Mouse (Mus musculus) kidney, postnatal 14 days (tissue): ENCODE results near the gene Atg5.
"Not testable (repeated sequence)": the region's sequence is repeated elsewhere in the genome, so short reads cannot be mapped to it uniquely, and the experiment has no call there.

Source experiments
- DNase-seq: peaks from one replicate; pipeline ENCODE4 v3.0.0; 2022; ENCODE audit warnings: mixed read lengths

Gene Atg5

DNA sequence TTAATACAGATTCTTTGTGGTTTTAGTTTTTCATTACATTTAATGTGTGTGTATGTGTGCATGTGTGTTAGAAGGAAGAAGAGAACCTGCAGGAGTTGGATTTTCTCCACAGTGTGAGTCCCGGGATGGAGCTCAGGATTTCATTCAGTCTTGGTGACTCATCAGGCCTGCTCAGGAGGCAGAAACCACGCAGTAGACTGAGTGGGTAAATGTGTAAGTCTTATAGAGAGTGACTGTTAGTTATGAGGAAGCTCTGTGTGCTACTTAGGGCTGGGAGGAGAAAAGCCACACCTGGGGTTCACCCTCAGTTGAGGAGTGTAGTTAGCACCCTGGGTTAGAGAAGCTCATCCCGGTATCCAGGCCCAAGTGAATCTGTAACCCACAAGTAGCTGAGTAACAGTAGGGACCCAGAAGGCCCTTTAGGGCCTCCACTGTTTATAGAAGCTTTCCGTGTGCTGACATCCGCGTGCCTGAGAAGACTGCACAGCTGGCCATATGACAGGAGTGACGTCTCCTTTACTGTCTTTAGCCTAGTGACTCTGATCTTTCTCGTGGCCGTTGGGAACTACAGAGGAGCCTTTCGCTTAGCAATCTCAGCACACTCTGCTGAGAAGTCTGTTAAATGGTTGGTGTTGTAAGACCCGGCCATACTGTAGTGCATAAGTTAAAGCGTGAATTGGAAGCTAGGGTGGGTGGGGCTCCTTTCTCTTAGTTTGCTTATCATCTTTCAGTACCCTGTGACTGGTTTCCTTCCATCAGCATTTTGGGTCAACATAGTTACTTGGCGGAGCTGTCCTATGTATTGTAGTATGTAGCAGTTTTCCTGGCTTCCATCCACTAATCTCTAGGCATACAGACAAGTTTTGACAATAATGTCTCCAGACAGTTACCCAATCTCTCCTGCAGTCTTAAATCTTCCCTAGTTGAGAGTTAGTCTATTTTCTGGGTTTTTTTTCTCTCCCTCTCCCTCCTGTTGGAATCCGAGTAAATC, 48.4 kb downstream of the Atg5 start:
- DNase-seq, result no peak

DNA sequence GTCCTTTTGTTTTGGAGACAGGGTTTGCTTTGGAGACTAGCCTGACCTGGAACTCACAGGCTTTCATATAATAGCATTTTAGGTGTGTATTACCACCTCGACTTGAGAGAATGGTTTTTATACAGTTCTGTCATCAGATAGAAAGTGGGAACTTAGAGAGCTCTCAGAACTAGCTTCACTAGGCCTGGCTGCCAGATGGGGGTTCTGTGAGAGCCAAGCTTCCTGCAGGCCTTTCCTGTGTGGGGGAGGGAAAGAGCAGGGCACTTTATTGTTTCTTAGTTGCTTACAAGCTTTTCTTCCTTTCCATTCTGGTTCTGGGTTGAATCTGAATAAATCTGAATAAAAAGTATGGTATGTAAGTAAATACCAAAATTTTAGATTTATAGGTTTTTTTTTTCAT, 54.0 kb downstream of the Atg5 start:
- peak; percentile 36 for DNase-seq

DNA sequence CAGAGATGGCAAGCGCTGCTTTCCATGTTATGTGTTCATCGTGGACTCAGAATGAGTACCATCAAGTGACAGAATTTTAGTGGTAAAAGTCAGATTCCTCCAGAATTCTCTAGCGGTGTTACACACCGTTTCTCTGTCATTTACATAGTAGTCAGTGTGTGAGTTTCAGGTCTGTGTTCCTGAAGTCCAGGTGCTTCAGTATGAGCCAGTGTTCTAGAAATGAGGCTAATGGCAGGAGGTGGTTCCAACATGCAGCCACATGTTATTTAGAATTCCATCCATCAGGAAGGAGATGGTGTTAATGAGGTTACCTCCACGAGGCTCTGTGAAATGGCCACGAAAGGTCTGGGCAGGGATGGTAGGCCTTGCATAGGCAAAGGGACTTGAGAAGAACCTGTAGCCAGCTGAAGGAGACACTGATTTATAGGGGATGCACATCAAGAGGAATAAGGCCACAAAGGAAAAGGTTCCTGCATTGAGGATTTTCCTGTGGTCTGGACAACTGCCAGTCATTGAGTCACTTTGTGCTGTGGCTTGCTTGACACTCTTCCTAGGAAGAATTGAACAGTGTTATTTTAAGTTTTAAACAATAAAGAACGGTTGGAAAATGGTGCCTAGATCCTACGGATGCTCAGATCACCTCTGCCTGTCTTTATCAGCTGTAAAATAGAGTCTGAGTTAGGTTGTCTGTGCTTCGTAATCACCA, 55.1 kb downstream of the Atg5 start:
- DNase-seq, result peak; percentile 13

DNA sequence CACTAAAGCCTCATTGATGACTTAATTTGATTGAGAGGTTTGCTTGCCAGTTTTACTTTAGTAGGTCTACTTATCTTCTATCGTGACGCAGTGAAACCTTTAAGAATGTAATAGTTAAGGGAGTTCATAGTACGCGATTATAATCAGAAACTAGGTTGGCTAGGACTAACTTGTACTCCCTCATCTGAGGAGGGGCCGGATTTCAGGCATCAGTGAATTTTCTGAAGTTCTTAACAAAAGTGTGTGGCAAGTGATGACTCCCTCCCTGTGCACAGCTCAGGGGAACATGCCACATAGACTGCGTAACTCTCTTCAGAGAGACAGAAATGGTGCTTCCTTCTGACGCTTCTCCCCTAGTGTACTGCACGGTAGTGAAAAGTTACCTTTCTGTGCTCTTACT, 55.7 kb downstream of the Atg5 start:
- no peak for DNase-seq

DNA sequence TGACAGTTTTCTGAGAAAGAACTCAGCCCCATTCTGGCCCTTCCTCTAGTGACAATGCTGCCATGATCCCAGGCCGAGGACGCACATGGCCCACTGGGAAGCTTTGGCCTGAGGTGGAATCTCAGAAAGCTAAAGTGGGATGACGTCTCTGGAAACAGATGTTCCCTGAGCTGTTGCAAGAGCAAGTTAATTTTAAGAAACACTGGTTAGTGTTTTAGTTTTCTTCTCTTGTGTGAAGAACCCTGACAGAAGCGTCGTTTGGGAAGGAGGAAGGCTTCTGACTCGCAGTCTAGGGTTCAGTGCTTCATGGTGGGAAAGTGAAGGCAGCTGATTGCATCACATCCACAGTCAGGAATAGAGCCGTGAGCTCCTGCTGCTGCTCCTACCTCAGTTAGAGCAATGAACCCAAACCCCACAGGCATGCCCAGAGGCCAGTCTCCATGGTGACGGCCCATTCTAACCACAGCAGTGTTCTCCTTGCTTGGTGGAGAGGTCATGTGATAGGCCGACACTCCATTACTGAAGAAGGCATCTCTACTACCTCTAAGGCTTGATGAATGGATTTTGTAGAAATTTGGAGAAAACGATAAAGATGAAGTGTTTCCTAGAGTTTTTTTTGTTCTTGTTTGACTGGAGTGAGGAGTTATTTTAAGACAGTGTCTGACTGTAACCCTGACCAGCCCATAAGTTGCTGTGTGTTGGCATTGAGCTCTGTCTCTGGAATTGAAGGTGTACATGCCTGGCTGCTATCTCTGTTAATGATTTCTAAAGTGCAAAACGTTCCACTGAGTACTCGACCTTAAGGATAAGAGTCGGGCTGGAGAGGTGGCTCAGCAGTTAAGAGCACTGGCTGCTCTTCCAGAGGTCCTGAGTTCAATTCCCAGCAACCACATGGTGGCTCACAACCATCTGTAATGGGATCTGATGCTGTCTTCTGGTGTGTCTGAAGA, 57.7 kb downstream of the Atg5 start:
- DNase-seq, result peak; percentile 7

DNA sequence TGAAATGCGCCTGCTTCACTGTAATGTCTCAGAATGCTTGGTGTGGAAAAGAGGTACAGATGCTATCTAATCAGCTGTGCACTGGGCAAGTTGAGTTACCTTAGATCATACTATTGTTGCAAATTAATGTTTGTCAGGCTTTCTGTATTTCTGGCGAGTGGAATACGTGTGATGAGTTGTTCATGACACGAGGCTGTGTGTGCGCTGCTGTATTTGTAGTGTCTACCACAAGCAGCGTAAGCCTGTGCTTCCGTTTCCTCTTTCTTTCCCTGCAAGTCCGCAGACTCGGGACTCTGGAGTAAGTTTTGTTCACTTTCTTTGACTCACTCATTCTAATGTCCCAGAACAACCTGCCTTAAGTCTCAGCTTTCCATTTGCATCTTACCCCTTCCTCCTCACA, 58.9 kb downstream of the Atg5 start:
- DNase-seq, result no peak

DNA sequence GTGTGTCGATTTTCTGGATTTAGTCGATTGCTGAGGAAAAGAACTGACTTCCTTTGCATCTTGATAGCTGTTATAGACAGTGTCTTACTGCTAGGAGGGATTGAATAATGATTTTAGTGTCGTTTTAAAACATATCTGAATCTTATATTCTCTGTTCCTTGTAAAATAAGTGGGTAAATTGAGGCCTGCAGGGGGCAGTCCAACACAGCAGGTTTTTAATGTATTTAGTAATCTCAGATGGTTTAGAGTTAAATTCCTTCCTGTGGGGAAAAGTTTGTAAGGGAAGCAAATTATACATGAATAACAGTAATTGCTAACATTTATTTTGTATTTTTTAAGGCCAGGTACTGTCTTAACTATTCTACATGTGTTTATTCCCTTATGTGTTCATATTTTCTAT, 60.2 kb downstream of the Atg5 start:
- DNase-seq, result peak; percentile 51

DNA sequence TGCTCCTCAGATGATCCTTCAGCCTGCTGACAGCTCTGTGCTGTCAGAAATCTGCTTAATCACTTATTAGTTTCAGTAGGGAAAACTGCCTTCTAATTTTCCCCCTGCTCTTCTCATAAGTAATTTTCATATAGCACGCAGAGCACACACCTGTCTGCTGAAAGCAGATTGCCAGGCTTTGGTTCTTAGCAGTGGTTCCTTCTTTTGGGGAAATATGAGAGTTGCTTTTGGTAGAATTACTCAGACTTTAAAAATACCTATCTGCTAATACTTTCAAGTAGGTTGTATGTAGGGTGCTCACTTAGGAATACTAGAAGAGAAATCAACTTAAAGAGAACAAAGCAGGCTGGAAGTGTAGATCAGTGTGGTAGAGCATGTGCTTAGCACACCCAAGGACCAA, 62.6 kb downstream of the Atg5 start:
- DNase-seq, result no peak

DNA sequence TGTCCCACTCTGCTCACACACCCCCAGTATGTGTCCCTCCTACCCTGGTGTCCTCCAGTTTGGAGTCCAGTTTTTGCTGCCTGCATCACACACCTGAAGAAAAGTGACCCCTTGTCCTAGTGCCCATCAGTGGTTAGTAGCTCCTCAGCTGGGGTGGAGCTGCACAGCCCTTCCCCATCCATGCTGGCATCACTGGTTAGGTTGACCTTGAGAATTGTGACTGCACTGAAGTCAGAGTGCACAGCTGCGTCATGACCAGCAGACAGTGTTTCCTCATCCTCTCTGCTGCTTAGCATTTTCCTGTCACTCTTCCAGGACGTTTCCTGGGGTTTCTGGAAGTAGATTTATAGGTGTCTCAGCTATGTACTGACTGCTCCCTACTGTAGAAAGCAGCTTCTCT, 63.3 kb downstream of the Atg5 start:
- peak; percentile 5 for DNase-seq

DNA sequence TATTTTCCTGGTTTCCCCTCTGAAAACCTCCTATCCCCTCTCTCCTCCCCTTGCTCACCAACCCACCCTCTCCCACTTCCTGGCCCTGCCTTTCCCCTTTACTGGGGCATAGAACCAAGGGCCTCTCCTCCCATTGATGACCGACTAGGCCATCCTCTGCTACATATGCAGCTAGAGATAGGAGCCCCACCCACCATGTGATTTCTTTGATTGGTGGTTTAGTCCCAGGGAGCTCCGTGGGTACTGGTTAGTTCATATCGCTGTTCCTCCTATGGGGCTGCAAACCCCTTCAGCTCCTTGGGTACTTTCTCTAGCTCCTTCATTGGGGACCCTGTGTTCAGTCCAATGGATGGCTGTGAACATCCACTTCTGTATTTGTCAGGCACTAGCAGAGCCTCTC, 64.5 kb downstream of the Atg5 start:
- DNase-seq, result not testable (repeated sequence)

DNA sequence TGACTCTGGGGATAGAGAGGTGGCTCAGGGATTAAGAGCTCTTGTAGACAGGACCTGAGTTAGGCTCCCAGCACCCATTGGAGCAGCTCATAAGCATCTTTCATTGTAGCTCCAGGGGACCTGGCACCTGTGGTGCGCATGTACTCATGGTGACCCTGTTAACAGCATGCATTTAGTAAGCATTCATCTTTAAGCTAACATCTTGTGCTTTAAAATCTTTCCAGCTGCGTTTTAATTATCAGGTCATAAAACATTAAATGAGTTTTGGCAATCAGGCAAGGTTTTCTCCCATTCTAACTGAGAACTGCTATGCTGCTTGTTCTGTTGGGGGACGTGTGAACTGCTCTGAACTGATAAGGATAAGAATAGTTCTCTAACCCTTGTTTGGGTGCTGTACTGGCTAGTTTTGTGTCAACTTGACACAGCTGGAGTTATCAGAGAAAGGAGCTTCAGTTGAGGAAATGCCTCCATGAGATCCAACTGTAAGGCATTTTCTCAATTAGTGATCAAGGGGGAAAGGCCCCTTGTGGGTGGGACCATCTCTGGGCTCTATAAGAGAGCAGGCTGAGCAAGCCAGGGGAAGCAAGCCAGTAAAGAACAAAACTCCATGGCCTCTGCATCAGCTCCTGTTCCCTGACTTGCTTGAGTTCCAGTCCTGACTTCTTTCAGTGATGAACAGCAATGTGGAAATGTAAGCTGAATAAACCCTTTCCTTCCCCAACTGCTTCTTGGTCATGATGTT, 68.7 kb downstream of the Atg5 start:
- not testable (repeated sequence) for DNase-seq

DNA sequence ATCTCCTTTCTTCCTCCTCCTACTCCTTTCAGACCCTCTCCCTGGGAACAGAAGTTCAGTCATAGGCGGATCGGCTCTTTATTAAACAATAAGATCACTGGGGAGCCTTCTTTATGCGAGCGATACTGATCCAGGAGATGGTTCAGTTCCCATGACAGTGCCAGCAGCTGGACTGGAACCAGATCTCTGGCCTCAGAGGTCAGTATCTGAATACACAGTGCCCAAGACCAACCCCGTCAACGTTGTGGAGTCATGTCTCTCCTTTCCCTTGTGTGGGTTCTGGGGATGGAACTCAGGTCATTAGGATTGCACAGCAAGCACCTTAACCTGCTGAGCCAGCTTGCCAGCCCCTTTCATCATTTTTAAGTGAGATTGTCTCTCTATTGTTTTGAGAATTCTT, 70.4 kb downstream of the Atg5 start:
- DNase-seq, result no peak

DNA sequence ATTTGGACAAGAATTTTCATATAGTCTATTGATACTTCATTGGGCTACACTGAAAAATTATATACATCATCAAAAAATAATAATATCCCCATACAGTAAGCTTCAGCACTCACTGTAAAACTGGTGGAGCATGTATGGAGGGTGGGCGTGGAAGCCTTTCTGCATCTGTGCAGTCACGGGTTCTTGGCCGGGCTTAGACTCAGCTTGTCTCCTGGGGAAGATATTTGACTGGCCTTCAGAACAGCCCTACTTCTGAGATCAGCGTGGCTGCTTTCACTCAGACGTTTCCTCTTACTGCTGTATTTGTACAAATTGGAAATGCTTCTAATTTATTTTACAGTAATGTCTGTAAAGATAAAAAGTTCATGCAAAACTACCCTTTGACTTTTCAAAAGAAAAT, 71.2 kb downstream of the Atg5 start:
- DNase-seq, result no peak

DNA sequence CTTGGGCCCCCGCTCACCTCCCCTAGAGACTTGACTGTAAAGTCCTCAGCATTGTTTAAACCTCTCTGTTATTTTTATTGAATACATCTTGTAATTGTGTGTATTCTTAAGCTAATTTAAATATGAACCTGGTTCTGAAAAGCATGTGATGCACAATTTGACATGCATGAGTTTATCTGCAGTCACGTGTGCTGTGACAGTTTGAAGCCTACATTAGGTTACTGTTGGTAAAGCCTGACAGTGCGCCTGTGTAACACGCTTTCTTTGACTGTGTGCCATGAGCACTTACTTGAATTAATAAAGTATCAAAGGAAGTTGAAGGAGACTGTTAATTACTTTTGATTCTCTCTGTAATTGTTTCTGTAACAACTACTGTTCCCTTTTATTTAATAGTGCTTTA, 72.8 kb downstream of the Atg5 start:
- DNase-seq, result no peak

DNA sequence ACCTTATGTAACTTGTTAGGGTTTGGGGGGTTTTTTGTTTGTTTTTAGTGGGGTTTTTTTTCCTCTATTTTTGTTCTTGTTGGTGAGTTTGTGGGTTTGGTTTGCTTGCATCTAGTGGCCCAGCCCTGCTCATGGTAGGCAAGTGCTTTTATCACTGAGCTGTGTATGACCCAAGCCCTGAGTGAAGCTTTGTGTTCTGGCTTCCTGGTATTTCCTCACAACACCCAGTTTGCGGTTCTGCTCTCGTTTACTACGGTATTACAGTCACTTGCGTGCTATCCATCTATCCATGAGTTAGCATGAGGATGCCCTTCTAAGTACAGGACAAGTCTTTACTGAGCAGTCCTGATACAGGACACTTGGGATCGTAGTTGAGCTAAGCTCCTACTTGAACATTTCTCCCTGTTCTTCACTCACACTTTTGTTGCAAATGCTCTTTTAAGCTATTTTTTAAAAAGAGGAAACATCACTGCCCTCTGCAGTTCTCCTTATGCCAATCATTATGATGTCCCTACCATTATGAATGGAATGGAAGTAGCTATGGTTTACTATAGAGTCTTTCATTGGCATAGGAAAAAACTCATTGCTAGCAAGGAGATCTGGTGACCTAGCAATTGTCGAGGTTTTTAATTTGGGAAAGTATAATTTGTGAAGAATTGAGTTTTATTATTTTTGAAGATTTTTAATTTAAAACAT, 73.8 kb downstream of the Atg5 start:
- DNase-seq, result no peak

DNA sequence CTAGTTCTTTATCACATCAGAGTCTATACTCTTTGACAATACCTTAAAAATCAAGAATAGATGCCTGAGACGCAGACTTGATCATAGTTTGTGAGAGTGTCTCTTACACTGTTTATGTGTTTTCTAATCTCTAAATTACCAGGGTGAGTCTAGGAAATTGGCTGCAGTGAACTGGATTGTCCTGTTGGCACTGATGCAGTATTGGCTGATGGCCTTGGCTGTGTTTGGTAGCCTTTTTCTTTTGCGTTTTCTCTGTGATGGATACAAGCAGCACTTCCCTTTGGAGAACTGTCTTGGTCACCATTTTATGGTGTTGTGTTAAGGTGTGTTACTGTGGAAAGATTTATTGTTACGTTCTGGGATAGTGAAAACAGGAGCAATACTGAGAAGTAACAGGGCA, 75.2 kb downstream of the Atg5 start:
- no peak for DNase-seq

DNA sequence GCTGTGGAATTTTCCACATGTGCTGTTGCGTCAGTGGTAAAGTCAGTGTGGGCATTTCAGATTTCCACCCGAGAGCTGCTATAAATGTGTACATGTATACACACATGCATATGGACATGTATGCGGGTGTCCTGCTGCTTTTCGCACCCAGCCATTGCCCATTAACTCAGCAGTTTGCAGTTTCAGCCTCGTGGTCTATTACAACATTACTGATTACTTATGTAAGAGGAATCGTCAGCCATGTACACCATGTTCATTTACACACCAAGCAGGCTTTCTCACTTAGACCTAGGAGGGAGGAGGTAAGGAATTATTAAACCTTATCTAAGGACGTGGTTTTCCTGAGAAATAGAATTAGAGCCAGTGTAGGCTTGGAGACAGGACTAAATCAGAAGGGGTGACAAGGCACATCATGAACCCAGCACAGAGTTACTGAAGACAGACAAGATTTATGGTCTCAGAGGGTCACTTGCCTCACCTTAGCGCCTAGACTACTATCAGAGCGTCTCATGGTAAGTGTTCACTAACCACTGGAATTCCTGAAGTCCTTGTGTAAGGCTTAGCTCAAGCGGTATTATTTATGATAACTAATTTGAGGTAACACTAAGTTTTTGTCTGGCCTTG, 79.5 kb downstream of the Atg5 start:
- DNase-seq, result no peak

DNA sequence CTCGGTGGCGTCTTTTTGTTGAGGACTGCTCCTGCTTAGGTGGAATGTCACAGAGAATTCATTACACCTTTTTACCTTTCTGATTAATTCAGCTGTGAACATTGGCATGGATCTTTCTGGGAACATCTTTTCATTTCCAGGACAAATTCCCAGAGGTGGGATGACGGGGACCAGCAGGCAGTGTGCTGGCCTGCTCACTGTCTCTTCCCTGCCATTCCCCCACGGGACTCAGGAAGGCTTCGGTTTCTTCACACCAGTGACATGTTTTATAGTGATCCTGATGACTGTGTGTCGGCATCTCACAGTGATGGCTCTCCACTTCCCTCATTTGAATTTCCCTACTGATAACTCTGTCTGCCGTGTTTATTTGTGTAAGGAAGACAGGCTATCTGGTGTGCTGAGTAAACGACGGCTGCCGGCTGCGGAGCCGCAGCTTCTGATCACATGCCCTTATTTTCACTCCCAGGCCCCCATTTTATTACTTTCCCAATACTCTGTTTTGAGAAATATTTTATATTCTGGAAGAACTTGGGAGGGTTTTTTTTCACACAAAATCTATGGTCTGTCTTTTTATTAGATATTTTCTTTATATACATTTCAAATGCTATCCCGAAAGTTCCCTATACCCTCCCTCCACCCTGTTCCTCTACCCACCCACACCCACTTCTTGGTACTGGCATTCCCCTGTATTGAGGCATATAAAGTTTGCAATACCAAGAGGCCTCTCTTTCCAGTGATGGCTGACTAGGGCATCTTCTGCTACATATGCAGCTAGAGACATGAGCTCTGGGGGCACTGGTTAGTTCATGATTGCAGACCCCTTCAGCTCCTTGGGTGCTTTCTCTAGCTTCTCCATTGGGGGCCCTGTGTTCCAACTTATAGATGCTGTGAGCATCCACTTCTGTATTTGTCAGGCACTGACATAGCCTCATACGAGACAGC, 80.6 kb downstream of the Atg5 start:
- no peak for DNase-seq

DNA sequence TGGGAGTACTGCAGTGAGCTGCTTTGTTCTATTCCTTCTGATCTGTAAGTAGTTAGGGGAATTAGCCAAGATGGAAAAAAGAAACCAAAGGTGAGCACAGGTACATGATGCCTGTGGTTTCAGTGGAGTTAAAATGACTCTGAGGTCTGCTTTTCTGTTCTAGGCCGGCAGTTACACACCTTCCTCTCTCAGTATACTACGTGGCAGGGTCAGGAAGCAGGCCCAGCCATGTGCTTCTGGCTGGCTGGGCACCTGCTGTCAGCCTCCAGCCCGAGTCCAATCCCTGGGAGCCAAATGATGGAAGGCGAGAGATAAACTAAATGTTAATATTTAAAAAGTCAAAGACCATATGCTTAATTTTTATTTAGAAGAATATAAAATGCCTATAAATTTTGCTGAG, 85.3 kb downstream of the Atg5 start:
- no peak for DNase-seq

DNA sequence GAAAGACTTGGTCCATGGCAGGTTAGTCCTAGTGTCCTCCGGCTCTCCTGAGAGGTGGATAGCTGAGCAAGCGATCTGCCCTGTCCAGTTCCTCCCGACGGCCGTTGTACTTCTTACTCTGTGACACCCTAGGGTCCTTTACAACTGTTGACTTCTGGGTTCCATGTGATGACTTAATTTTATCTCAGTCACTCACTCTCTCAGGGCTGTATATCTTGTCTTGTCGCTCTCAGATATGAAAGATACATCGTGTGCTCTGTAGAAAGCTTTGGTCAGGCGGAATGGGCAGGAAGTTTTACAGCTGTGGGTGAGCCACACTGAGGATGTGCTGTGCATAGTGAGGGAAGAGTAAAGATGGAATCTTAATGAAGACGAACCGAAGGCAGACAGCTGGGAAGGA, 86.2 kb downstream of the Atg5 start:
- DNase-seq, result no peak
